Mouse (Mus musculus): ENCODE data around the gene Ctnna3.

DNA sequence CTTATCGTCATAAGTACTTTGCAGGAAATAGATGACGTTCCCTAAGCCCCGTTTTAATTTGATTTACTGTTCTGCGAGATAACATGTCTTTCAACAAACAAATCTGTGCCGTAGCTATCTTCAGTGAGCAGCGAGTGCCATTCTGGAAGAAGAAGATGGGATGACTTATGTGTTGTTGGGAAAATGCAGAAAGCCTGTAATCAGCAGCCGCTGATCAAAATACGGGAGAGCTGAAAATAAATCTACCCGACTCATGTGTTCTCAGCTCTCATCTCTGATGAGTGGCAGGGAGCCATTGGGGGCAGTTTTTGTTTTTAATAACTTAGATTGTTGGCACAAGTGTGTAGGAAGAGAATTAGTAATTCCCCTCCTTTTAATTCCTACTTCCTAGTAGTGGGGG, 633.8 kb downstream of the Ctnna3 start:
- TF ChIP-seq CTCF (IDR thresholded peaks at IDR 0.05; ENCODE audit: low read depth) (no peak), EP300 (IDR thresholded peaks at IDR 0.05; ENCODE audit: low read depth) (no peak)

Data from liver, postnatal 0 days (tissue).